Mouse (Mus musculus) limb, embryonic 11.5 days (tissue): ENCODE measurements around the gene Gstt2. TPM values are rescaled to one million over a fixed set of nuclear protein-coding genes. Genes with fewer than 3 reads are reported as not detected.

Experiments used
- ATAC-seq: fragments of 200-750 bp; cut with Nextera tagmentation; 2 replicates; pipeline ENCODE4 v1.8.0; 2017; ENCODE audit warnings: low read depth; ENCODE audit not compliant: insufficient number of reproducible peaks, low FRiP score, low TSS enrichment
- DNase-seq: peaks from one replicate; pipeline ENCODE4 v3.0.0-alpha.2; 2015; ENCODE audit warnings: low spot score
- H3K27ac ChIP-seq: fragments of 300-500 bp; sonication (generic); replicated peaks from 2 replicates; pipeline ENCODE4 v1.5.1; 2014; ENCODE audit warnings: low read depth, mild to moderate bottlenecking, low read length
- H3K27me3 ChIP-seq: fragments of 300-500 bp; sonication (generic); 2 replicates; pipeline ENCODE4 v1.6.1; 2014; ENCODE audit warnings: mild to moderate bottlenecking, low read length, mixed read lengths; ENCODE audit not compliant: control insufficient read depth, insufficient read depth
- H3K36me3 ChIP-seq: fragments of 300-500 bp; sonication (generic); 2 replicates; pipeline ENCODE4 v1.6.1; 2014; ENCODE audit warnings: mild to moderate bottlenecking, low read length, moderate library complexity, mixed read lengths; ENCODE audit not compliant: control insufficient read depth, insufficient read depth
- H3K4me1 ChIP-seq: fragments of 300-500 bp; sonication (generic); 2 replicates; pipeline ENCODE4 v1.6.1; 2014; ENCODE audit warnings: low read length, mixed read lengths; ENCODE audit not compliant: control insufficient read depth, insufficient read depth
- H3K4me2 ChIP-seq: fragments of 300-500 bp; sonication (generic); 2 replicates; pipeline ENCODE4 v1.6.1; 2014; ENCODE audit warnings: low read depth, mild to moderate bottlenecking, moderate library complexity; ENCODE audit not compliant: severe bottlenecking
- H3K4me3 ChIP-seq: fragments of 300-500 bp; sonication (generic); 2 replicates; pipeline ENCODE4 v1.5.1; 2014; ENCODE audit warnings: low read depth, low read length
- H3K9ac ChIP-seq: fragments of 300-500 bp; sonication (generic); 2 replicates; pipeline ENCODE4 v1.6.1; 2014; ENCODE audit warnings: mild to moderate bottlenecking, low read length
- H3K9me3 ChIP-seq: fragments of 300-500 bp; sonication (generic); 2 replicates; pipeline ENCODE4 v1.6.1; 2016; ENCODE audit warnings: low read length; ENCODE audit not compliant: control insufficient read depth
- WGBS: fragments of 180-500 bp; shearing (Covaris S2); extraction: QIAGEN DNeasy Blood & Tissue Kit; methylation state at CpG from one replicate; pipeline ENCODE4 v1.1.7; 2014; 5-methylcytosine and 5-hydroxymethylcytosine counted together
- polyA plus RNA-seq: library from polyadenylated mRNA; unstranded; fragments of >200 nt; fragmentation: Nextera tagmentation; extraction: Ambion mirVana; gene quantifications from 2 replicates; pipeline ENCODE4 v1.2.1, GENCODE M21; 2014

The Gstt2 gene
- 7.8 and 9.5 TPM in 2 replicates for polyA plus RNA-seq

DNA sequence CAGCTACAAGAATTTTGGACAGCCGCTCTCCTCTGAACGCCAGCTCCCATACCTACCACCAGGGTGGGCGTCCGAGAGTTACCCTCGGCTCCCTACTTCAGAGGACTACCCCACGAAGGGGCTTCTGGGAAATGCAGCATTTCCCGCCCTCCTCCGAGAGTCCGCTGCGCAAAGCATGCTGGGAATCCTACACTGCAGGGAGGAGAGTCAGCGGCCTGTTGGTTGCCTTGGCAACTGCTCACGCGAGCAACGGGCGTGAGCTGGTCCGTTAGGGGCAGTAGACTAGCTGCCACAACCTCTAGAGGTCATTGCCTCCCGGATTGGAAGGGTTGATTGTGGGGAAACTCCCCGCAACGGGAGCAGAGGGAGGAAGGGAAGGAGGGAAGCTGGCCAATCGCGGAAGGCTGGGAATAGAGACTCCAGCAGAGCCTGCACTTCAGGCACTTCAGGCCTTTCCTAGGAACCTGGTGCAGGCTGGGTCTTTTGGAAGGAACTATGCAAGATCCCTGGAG lies at the start of gene Gstt2:
Gene Gstt2, minus strand, starts transcription at position 177 of the 512 bp plus-strand sequence.
- peak; percentile 90 for ATAC-seq
- H3K9ac ChIP-seq, result peak within 1 kb of the TSS; percentile 31
- 0% methylated on average over 21 of the region's 21 CpGs for WGBS
- H3K4me3 ChIP-seq, result peak within 1 kb of the TSS; percentile 24
- no peaks in the 10 kb centered on the region for H3K9me3 ChIP-seq
- peak; percentile 97 for DNase-seq
- H3K36me3 ChIP-seq, result no peaks in the 10 kb centered on the region
- peak within 1 kb of the TSS; percentile 75 for H3K27ac ChIP-seq
- peak within 1 kb of the TSS; percentile 48 for H3K4me2 ChIP-seq
- no peaks in the 10 kb centered on the region for H3K27me3 ChIP-seq
- H3K4me1 ChIP-seq, result peaks cover 10% of the 10 kb centered on the region

DNA sequence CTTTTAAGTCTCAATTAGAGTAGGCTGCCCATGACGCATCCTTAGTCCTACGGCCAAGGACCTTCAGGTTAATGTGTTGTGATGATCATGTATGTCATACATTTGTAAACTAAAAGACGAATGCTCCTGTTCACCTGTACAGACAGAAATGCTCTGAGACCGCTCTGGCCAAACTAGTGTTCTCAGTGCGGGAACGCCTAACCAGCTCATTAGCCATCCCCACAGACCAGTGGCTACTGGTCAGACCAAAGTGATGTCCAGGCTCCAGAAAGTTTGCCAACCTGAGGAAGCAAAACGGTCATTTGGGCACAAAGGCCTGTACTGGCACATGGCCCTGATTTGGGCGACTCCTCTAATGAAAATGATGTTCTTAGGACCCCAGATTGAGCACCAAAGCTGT lies 47.5 kb upstream of the Gstt2 start:
- Histone ChIP-seq H3K4me2 (no peak overlapping the region), H3K4me3 (no peak overlapping the region), H3K9me3 (no peaks in the 10 kb centered on the region), H3K27me3 (no peaks in the 10 kb centered on the region), H3K36me3 (no peaks in the 10 kb centered on the region), H3K4me1 (peaks cover 23% of the 10 kb centered on the region), H3K27ac (no peak overlapping the region), H3K9ac (no peak overlapping the region)
- DNase-seq (no peak), ATAC-seq (no peak)
- WGBS, result 92% methylated on average over 8 of the region's 8 CpGs

DNA sequence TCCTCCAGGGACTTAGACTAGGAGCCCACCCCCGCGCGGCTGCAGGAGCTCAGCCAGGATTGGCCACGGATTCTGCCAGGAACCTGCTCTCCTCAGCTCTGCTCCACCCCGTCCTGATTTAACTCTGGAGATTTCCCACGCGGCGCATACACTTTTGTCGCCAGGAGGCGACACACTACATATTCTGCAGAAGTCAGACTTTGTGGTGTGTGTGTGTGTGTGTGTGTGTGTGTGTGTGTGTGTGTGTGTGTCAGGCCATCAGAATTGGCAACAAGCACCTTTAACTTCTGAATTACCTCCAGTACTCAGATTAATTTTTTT lies 46.0 kb upstream of the Gstt2 start:
- Histone ChIP-seq H3K4me1 (peaks cover 14% of the 10 kb centered on the region), H3K27me3 (no peaks in the 10 kb centered on the region), H3K4me3 (no peak overlapping the region), H3K9ac (no peak overlapping the region), H3K36me3 (no peaks in the 10 kb centered on the region), H3K27ac (no peak overlapping the region), H3K9me3 (no peaks in the 10 kb centered on the region), H3K4me2 (peak overlapping the region; percentile 36)
- peak; percentile 84 for DNase-seq
- ATAC-seq, result peak; percentile 48; the same call in 1 of the 2 replicates
- under 1% methylated on average over 10 of the region's 10 CpGs for WGBS

DNA sequence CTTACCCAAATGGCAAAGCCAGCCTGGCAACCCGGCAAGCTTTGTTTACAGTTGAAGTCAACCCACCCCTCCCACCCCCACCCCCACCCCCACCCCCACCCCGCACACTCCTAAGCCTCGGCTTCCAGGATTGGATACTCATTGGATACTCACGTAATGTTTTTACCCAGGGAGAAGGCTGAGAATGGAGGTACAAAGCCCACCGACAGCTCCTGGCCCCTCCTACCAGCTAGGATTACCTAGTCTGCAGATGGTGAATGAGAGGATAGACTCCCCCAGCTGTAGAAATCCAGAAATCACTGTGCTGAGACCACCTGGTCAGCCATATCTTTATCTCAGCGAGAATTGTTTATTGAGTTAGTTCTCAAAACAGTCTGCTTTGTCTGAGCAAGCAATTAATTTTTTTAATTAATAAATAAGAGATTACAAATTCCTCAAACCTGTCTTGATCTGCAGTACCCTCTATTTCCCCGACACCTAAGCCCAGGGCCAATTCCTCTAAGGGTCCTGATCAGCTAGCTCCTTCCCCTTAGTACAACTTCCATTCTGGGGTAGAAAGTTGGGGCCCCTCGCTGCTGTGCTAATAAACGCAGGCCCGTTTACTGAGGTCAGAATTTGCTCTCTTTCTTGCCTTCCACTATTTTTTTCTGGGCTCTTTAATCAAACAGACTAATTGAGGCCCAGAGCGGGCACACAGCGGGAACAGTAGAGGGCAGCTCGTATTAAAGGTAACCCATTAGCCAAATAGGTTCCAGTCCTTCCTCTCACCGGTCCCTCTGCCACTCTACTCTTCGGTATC lies 45.4 kb upstream of the Gstt2 start:
- Histone ChIP-seq H3K4me3 (no peak overlapping the region), H3K4me1 (peaks cover 14% of the 10 kb centered on the region), H3K9me3 (no peaks in the 10 kb centered on the region), H3K9ac (no peak overlapping the region), H3K27me3 (no peaks in the 10 kb centered on the region), H3K27ac (peak overlapping the region; percentile 57), H3K36me3 (no peaks in the 10 kb centered on the region), H3K4me2 (peak overlapping the region; percentile 36)
- ATAC-seq (peak; percentile 66; the same call in 1 of the 2 replicates), DNase-seq (peak; percentile 47)
- 1% methylated on average over 15 of the region's 15 CpGs for WGBS

DNA sequence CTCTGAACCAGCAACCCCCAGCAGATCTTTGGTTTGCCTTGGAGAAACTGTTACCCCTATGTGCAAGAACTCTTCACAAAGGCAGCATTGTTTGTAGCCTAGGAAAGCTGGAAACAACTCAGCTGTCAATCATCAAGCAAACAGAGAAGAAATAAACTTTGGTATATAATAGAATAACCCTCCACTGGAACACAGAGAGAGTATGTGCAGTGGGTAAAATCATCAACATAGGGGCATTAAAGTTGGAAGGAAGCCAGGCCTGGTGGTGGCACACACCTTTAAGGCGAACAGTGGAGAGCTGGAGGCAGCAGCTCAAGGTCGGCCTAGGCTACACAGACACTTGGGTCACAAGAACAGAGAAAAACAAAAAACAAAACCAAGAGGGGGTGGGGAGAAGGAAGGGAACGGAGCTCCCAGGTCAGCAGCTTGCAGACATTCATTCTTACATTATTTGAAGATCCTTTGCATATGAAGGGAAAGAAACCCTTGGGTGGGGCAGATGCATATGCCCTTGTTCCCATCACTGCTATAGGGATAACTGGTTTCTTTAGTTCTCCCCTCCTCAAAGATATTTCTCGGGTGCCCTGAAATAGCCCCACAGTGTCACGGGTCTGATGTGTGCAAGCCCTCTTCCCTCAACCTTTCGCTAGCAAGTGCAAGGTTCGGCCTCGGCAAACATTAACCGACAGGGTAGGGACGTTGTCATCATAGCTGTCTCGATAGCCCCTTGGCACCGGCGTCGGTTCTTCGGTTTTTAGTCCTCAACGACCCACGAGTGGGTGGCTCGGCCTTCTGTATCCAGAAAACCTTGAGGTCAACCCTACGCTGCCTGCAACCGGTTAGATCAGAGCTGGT lies 44.6 kb upstream of the Gstt2 start:
- WGBS, result 16% methylated on average over 20 of the region's 20 CpGs
- Histone ChIP-seq H3K27me3 (no peaks in the 10 kb centered on the region), H3K4me2 (0 out of 2 replicates have a peak overlapping the region, but pooled peaks have one; percentile 22), H3K4me3 (no peak overlapping the region), H3K27ac (peak overlapping the region; percentile 70), H3K36me3 (no peaks in the 10 kb centered on the region), H3K4me1 (peaks cover 14% of the 10 kb centered on the region), H3K9ac (no peak overlapping the region), H3K9me3 (no peaks in the 10 kb centered on the region)
- DNase-seq, result no peak
- no peak; the same call in 1 of the 2 replicates for ATAC-seq

DNA sequence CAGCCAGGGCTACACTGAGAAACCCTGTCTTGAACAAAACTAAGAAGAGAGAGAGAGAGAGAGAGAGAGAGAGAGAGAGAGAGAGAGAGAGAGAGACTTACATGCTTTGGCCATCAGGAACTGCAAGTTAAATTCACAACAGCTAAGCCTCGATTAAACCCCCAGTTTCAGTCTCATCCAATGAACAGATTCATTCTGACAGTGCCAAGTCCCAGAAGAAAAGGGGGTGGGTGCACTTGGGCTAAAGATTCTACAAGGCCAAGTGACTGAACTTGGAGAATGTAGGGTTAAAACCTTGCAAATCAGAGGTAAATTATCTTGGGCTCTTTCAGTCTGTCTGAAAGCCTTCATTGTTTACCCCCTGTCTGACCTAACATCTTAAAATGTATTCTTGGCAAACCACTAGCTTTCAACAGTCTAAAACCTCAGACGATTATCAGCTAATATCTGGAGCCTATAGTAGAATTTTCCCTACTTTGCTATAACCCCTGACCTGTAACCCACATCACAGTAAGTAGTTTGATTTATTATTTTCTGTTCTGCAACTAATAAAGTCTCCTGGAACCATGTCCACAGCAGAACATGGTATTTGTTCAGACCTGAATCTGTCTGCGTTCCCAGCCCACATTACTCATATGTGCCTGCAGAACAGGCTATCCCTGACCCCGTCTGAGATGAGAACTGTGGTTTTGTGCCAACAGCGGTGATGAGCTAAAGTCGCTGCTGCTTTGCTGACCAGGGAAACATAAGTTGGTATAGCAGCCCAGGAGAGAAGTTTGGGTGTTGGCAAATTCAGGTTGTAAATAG lies 43.8 kb upstream of the Gstt2 start:
- H3K4me3 ChIP-seq, result no peak overlapping the region
- peak; percentile 34 for DNase-seq
- H3K36me3 ChIP-seq, result no peaks in the 10 kb centered on the region
- H3K9me3 ChIP-seq, result no peaks in the 10 kb centered on the region
- peak overlapping the region; percentile 70 for H3K27ac ChIP-seq
- 62% methylated on average over 6 of the region's 6 CpGs for WGBS
- 0 out of 2 replicates have a peak overlapping the region, but pooled peaks have one; percentile 22 for H3K9ac ChIP-seq
- 0 out of 2 replicates have a peak, but pooled peaks have one; percentile 19 for ATAC-seq
- no peak overlapping the region for H3K4me2 ChIP-seq
- no peaks in the 10 kb centered on the region for H3K27me3 ChIP-seq
- H3K4me1 ChIP-seq, result peaks cover 14% of the 10 kb centered on the region

DNA sequence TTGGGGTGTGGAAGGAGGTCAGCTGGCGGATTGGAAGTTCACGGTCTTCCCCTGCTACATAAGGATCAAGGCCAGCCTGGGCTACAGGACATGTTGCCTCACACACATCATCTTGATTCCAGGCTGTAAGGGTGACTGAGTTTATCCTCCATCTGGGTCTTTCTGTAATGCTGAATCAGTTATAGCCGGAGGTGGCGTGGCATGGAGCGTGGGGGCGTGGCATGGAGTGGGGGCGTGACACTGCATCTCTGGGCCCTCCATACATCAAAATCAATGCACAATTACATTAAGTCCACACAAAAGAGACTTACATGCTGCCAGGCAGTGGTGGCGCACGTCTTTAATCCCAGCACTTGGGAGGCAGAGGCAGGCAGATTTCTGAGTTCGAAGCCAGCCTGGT lies 43.1 kb upstream of the Gstt2 start:
- 90% methylated on average over 10 of the region's 10 CpGs for WGBS
- Histone ChIP-seq H3K4me2 (no peak overlapping the region), H3K36me3 (no peaks in the 10 kb centered on the region), H3K9me3 (no peaks in the 10 kb centered on the region), H3K27ac (no peak overlapping the region; the same call in 1 of the 2 replicates), H3K4me1 (peaks cover 14% of the 10 kb centered on the region), H3K27me3 (no peaks in the 10 kb centered on the region), H3K9ac (no peak overlapping the region), H3K4me3 (no peak overlapping the region)
- DNase-seq, result no peak
- ATAC-seq, result no peak
